Mouse (Mus musculus): ENCODE measurements at regions not wholly inside any gene's neighbourhood (a gene's known extent, or its start where the extent isn't known, plus 50 kb on each side); places are given as distances from the start of the nearest gene placed in this dataset.
A peak's percentile ranks its signal among the peaks of the same experiment; 100 is the strongest.

DNA sequence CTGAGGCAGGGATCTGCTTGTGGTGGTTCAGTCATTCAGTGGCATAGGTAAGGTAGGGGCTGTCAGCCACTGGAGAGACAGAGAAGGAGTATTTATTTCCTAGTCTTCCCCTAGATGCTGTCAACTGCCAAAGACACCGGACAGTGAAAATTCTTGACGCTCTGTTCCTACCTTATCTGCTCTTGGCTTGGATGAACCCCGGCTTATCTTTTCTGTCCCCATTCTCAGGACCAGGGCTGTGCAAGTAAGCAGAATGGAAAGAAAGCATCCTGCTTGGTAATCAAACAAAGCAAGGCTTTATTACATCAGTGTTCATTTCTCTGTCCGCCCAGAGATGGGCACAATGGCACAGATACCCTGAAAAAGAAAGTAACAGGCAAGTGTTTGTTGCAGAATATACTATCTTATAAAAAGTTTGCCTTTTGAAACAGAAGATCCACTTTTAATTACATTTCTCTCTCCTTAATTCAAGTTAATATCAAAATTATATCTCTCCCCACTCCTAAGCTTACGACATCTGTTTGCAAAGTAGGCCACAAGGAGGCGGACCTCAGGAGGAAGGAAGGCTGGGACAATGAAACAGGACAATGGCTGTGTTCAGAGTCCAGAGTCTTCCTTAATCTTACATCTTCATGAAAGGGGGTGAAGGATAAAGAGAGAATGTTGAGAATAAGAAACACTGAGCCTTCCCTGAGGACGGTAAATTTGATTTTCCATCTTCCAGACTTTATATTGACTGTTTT lies 316.8 kb upstream of the Ubash3b start:
- ATAC-seq: no peak

DNA sequence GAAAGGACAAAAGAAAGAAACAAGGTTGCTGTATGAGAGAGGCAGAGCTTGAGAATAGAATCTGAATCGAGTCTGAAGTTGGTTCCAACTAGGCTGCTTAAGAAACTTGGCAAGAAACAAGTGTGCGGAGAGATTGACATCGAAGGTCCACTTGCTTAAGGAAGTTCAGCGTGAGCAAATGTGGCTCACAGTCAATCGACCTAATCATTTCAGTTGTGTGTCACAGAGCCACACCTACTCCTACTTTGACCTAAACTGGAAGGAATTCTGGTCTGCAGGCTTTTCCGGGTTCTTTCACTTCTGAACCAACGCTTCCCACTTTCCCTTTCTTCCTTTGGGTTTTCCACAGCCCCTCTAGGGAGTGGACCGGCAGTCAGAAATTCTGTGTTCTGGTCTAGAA lies 313.8 kb upstream of the Ubash3b start:
- ATAC-seq: no peak

DNA sequence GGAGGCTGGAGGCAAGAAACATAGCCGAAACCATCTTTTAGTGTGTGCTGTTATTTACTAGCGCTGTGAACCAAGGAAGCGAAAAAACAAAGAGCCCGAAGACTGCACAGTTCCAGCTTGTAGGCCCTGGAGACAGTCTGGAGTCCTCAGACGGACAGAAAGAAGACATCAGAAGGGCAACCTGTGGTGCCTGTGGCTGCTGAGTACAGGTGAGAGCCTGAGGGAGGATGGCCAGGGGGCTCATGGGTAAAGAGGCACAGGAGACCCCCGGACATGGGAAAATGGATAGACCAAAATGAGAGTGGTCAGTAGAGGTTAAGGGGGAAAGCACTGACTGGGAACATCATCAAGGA lies 313.4 kb upstream of the Ubash3b start:
- ATAC-seq: no peak

DNA sequence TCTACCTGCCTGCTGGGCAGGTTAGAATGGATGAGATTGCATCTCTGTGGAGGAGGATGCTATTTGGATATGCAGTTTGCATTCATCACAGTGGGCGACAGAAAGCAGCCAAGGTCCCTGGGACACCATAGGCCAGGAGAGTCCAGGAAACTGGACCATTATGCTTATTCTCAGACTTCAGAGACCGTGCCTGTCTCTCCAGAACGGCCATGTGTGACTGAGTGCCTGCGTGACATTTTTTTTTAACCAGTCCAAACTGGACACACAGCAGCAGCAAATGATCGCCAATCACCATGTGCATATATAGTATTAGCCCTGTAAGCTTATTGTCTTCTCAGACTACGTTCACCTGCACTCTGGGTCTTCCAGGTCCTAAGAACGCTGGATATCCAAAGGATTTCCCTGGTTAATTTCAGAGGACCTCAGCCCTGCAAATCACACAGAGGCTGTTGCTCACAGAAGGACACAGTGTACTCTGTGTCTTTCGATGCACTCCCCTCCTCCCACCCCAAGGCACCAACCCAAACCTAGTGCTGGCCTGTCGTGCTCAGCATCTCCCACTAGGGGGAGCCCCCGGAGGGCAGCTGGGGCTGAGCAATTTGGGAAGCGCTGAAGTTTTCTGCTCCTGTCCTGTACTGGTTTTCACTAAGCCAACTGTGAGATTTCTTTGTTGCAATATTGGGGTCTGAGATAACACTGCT lies 312.9 kb upstream of the Ubash3b start:
- ATAC-seq: no peak

DNA sequence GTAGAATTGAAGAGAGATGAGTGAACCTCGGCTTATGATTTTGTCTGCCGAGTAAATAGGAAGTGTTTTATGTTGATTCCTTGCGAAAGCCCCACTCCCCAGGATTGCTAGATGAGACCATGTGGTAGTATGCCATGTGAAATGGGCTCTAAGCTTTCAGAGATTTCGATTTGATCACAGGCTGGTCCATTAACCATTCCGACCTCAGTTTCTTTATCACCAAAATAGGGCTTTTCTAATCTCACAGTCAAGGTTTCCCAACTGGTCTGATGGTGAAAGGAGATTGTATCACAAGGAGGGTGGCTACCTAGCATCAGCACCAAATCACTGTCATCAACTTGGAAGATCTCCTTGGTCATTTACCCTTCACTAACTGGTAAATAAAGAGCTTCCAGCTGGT lies 312.0 kb upstream of the Ubash3b start:
- ATAC-seq: no peak

DNA sequence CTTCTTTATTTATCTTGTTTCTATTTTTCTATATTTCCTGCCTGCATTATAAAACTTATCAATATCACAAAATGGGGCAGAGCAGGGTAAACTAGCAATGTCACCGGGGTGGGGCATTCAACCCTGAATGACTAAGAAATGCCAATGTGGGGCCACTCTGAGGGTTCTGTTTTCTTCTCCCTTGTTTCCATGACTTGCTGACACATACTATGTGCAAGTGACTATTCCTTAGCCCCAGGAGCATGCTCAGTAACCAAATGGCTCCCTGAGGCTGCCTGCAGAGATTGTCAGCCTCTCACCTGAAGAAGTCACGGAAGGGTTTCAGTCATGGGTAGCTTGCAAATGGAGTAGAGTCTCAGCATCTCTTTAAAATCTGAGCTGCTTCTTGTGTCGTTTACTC lies 309.8 kb upstream of the Ubash3b start:
- no peak for ATAC-seq

DNA sequence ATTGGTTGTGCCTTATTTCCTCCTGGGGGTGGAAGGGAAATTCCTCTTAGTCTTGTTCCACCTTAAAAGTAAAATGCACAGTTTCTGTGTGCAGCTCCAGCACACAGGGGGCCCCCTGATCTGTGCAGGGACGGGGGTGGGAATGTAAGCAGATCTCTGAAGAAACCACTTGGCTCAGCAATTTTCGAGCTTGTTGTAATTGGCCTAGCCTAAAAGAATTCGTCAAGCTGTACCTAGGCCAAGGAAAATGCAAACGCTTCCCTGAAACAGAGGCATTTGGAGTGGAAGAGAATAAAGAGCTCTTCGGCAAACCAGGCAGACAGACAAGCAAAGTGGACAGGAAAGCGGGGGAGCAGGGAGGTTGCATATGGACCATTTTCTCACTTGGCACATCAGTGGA lies 308.5 kb upstream of the Ubash3b start:
- no peak for ATAC-seq

DNA sequence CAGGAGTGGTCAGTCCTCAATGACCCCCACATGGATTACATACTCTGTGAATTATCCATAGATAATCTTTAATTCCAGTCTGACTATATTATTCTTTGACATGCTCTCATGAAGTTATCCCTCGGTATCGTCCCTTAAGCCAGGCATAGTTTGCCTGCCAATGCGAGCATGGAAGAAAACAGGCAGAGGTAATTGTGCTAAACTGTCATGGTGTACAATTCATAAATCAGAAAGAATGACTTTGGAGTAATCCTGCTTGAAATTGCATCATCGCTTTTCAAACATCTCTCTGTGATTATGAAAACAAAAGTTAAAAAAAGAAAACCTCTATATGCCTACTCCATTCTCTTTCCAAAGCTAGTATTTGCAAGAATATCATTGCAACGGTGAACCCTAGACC lies 307.9 kb upstream of the Ubash3b start:
- no peak for ATAC-seq

DNA sequence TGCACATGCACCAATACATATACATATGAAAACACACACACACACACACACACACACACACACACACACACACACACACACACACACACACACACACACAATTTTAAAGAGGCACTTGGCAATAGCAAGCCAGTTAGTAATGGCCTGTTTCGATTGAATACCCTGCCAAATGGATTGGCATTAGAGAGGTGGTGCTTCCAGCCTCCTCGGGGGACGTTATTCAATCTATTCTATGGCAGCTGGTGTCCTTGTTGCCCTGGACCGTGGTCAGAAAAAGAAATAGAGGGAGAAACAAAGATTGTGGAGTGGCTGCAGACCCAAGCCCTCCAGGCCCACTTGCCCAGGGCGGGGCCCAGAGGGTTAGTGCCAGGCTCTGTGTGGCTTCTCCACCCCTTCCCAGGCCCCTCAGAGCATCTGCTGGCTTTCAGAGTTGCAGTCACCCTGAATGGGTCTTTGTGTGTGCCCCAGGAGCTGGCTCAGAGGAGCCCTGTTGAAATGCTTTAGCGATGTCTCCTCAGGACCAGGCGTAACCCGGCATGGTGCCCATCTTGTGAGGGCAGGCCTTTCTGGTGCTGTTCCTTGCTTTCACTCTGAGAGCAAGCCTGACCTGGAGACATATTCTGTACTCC lies 302.7 kb upstream of the Ubash3b start:
- no peak for ATAC-seq

DNA sequence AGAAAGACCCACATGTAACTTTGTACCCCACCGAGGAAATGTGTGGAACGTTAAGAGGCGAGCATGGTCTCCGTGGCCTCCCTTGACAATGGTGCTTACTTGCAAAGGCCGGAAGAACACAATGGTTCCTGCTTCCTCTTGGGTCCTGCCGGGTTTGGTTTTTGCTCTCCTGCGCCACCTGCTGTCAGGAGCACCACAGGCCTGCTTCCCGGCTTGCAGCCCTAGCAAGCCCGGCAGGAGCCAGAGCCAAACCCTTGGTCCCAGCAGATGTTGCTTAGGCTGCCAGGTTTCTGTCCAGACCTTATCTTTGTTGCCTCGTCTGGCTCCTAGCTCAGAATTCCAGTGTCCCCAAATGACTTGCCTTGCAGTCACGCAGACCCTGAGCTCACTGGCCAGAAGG lies 300.2 kb upstream of the Ubash3b start:
- ATAC-seq: peak; percentile 58

DNA sequence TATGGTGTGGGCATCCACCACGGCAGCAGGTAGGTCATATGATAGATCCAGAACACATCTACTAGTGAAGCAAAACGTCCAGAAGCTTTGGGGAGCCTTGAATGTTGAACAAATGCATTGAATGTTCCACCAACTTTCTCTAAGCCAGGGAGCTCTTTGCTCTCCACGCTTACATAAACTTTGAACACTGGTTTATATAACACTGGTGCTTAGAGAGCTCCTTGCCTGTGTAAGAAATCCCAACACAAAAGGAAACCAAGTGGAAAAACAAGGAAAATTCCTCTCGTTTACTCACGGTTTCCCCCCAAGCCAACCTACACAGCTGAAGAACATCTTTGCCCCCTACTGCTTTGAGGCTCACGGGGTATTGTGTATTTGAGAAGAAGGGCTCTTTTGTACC lies 299.2 kb upstream of the Ubash3b start:
- no peak for ATAC-seq

DNA sequence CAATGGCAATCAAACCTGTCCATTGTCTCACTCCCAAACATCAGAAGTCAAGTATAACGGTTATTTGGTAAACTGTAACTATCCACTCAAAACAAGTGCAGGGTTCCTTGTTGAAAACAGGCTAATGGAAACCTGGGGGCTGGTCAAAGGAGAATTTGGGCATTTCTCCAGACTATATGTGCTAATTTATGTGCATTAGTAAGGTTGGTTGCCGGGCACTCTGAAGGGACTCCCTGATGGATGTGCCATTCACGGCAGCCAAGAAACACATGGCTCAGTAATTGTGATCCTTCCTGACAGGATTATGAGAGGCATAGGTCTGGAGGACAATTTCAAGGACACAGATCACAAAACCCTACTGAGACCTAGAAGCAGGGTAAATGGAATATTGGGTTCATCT lies 295.5 kb upstream of the Ubash3b start:
- no peak for ATAC-seq

DNA sequence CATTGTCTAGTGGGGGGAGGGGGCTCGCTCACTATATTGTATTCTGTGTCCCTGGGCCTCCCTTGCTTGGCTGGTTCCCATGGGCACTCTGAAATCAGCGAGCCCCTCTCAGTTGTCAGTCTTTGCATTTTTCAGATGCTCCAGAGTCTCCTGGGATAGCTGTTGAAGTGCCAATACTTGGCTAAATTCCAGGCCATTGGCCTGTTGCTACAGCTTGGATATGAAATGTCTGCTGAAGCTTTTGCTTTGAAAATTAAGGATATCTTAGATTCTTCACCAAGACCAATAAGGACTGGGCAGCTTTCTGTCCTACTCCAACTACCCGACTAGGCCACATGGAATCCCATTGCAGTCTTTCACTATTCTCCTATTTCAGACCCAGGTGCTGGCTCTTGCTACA lies 290.2 kb upstream of the Ubash3b start:
- no peak for ATAC-seq

DNA sequence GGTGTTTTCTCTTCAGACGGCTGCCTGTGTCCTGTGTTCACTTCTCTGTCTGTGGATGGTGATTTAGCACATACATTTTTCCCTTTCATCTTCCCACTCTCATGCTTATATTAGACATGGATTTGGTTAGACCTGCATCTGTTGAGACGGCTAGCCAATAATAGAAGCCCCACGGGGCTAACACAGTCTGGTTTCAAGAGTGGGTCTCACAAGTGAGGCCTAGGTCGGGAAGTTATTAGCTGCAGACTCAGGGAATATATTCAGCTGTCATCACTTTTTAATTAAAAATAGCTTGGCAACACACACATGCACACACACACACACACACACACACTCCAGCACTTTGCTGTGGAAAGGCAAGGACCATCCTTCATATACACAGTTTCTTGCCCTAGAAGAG lies 287.7 kb upstream of the Ubash3b start:
- no peak for ATAC-seq

DNA sequence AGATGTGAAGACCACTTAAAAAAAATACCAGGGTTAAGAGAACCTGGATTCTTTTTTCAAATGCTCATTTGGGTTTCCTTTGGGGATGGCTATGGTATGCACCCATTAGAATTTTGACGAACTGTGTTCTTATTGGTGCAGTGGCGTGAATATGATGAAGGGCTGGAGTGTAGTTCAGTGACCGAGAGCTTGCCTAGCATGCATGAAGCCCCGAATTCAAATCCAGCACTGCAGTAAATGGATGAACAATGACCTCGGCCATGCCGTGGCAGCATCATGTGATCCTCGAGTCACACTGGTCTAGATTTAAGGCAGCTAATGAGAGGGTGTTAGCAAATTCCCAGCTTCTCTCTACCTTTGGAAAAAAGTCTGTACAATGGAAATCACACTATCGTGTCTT lies 286.4 kb upstream of the Ubash3b start:
- ATAC-seq: no peak

DNA sequence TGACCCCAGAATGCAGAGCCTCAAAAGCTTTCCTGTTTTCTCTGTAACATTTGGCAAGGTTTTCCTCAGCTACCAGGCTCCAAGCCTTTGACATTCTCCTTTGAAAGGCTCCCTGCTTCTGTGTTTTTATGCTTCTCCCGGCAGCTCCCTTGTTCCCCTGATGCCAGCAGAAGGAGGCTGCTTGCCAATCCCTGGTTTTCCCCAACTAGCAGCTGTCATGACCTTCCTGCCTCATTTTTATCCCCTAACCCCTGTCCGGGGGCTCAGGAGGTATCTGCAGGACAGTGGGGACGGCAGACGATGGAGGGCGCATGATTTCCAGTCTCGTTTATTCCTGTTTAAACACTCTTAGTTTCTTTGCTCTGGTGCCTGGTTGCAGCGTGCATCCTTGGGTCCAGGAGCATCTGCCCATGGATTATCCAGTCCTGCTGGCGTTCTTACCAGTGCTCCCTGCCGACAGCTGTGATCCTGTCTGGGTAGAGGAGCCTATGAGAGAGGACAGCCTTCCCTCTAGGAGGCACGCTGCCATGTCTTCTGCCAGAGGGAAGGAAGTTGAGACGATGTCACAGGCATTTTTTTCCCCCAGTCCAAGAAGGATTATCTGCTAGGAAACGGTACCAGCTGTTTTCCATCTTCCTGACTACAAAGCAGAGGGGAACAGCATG lies 285.8 kb upstream of the Ubash3b start:
- ATAC-seq: no peak

DNA sequence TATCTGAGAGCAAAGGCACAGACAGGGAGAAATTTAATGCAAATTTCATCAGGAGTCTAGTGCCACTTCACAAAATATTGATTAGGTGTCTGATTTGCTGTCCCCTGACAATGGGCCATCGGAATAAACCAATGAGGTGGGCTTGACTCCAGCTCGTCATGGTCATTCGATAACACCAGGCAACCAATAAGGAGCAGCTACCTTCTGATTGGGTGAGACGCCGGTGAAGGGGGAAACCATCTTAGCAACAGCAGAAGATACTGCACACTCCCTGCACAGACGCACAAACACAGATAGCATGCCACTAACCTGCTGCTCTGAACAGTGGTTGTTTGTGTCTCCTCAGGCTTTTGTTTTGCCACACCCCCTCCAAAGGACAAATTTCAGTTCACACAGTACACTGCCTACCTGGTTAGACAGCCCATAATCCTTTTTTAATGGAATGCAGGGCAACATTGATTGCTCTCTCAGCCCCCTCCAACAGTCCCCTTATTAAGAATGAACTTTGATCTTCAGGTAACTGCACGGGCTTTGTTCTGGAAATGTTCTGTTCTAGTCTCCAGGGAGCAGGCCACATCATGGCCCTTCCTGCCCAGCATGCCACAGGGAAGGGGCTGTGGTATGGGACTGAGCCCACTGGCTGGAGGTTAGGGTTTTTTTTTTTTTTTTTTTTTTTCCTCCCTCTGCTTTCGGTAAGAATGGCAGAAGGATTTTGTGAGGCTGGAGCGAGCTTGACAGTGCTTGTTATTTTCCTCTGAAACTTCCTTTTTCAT lies 285.1 kb upstream of the Ubash3b start:
- no peak for ATAC-seq

DNA sequence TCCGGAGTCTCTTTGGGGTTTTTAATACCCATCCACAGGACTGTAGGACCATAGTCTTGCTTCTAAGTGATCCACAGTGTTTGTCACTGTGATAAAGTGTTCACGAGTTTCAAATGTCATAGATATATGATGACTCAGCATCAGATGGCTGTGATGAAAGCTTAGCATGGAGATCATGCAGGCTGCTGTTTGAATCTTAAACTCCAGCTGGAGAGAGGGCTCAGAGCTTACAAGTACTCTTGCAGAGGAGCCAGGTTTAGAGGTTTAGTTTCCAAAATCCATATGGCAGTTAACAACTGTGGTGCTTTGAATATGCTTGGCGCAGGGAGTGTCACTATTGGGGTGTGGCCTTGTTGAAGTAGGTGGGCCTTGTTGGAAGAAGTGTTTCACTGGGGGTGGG lies 280.9 kb upstream of the Ubash3b start:
- ATAC-seq: no peak

DNA sequence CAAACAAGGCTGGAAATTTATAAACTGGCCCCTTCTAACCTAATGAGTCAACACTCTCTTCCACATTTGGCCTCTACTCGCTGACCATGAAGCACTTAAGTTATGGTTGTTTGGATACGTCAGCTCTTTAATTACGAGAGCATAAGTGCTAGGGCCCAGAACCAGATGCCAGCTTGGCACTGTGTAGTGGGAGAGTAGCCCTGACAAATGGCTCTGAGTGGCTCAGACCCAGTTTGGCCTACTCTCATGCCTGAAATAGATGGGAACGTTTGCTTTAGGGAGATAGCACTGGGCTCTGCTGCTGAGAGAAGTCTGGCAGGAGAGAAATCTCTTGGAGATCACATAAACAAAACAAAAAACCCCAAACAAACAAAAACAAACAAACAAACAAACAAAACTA lies 278.5 kb upstream of the Ubash3b start:
- ATAC-seq: no peak

DNA sequence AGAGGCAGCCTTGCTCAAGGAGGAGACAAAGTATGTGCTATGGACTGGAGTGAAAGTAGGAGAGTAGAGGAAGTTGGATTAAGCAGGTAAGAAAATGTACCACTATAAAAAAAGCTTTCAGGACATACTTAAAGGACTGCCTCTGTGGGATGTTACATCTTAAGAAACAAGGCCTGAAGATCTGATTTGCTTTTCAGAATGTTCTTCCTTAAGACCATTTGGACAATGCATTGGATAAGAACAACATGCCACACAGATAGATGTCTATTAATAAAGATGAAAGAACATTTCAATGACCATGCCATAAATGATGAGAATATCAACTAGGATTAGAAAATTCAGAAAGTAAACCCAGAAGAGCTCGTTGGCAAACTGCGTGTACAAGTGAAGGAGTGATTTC lies 276.6 kb upstream of the Ubash3b start:
- ATAC-seq: no peak

DNA sequence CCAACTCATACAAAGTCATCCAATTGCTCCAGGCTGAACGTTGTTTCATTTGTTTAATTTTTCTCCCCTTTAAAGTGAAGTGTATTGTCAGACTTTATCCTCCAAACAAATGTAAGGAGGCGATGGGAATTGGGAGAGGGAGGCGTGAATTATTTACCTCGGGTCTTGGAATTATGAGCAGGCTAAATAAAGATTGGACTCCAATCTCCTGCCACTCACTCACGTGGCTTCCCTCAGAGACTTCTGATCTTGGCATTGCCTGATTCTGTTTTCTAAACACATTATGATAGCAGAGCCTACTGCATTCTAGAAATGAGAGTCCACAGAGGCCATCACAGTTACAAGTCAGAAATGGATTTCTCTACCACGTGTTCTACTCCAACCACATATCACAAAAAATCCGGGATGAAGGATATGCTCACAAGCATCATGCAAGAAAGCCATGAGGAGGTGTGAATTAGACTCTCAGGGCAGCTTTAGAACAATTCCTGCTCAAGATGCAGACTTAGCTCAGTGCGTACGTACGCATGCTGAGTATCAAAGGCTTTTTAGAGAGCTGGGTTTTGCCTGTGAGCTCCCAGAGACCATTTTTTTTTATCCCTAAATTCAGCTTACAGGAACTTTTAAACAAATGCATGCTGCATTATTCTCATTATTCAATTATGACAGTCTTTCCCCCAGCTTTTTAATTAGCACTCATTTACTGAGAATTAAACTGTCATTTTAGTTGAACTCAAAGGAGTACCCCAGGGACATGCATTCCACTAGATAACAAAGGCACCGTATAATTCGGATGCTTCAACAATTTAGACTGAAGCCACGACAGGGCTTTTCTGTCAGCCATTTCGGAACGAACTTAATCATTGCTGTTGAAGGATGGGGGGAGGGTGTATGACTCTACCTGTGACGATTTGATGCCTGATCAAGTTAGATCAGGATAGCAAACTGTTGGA lies 269.2 kb upstream of the Ubash3b start:
- ATAC-seq: no peak

Measured in CD4-positive, CD25-positive, alpha-beta regulatory T cell, adult 4 months (primary cell).